In genomic region chr8:110697571-110697970, GRCm38 (mm10) we compare ENCODE assay signal across 27 mouse cellular contexts. TPM values are rescaled to one million over a fixed set of nuclear protein-coding genes. Genes with fewer than 3 reads are reported as not detected.
DNase-seq lines count a peak whose midpoint lies in the region; ATAC-seq lines count a peak whose summit lies in the region.
"Had no signal": no experiment of that assay in that cellular context is flagged by ENCODE, and none has a peak within 500 bp of the region (broad histone marks: within the 10 kb centered on the region; RNA-seq: fewer than 3 reads in every experiment).

No protein-coding gene starts in this region.

- H3K4me3 ChIP-seq in midbrain, embryonic 10.5 days: no peak overlapping the region
- H3K4me3 ChIP-seq: embryonic facial prominence, embryonic 12.5 days; embryonic facial prominence, embryonic 15.5 days; heart, embryonic 12.5 days; heart, embryonic 15.5 days; hindbrain, embryonic 10.5 days; hindbrain, embryonic 13.5 days had no signal

- no peaks in the 10 kb centered on the region for H3K9me3 ChIP-seq in midbrain, embryonic 10.5 days (replicated peaks)
- H3K9me3 ChIP-seq: embryonic facial prominence, embryonic 12.5 days; embryonic facial prominence, embryonic 15.5 days; G1E; heart, embryonic 12.5 days; heart, embryonic 15.5 days; hindbrain, embryonic 10.5 days; hindbrain, embryonic 13.5 days had no signal

- peak; percentile 91 for ATAC-seq in frontal cortex, adult (ENCODE audit: low TSS enrichment)
- ATAC-seq: forebrain, embryonic 14.5 days; hindbrain, postnatal 0 days; inflammation-experienced regulatory T-cells, adult 6 months; Patski had no signal

- H3K36me3 ChIP-seq in midbrain, embryonic 10.5 days: peaks cover 48% of the 10 kb centered on the region
- H3K36me3 ChIP-seq: embryonic facial prominence, embryonic 15.5 days; heart, embryonic 12.5 days; heart, embryonic 15.5 days had no signal

- no peak overlapping the region for H3K27ac ChIP-seq in midbrain, embryonic 10.5 days (replicated peaks)
- H3K27ac ChIP-seq: embryonic facial prominence, embryonic 12.5 days; embryonic facial prominence, embryonic 15.5 days; heart, embryonic 15.5 days; hindbrain, embryonic 10.5 days; hindbrain, embryonic 13.5 days; hindbrain, postnatal 0 days had no signal

- H3K27me3 ChIP-seq in midbrain, embryonic 10.5 days (ENCODE audit: low read depth, poor library complexity, severe bottlenecking): no peaks in the 10 kb centered on the region
- H3K27me3 ChIP-seq: CH12.LX; embryonic facial prominence, embryonic 12.5 days; embryonic facial prominence, embryonic 15.5 days; heart, embryonic 12.5 days; heart, embryonic 15.5 days; hindbrain, embryonic 13.5 days; Patski had no signal

- WGBS in midbrain, embryonic 10.5 days: 88% methylated on average over 5 of the region's 5 CpGs

- no peak for DNase-seq in frontal cortex, postnatal 14 days (ENCODE audit: low spot score in 2 of 2)
- peak; percentile 65 for DNase-seq in layer of hippocampus, adult 9-11 months
- DNase-seq in layer of hippocampus, postnatal 25 days (ENCODE audit: extremely low spot score in 1 of 2, low spot score in 1 of 2): no peak
- DNase-seq in right cerebral cortex, adult 18-20 months: peak; percentile 59
- no peak for DNase-seq in right cerebral cortex, postnatal 14 days
- no peak for DNase-seq in midbrain, embryonic 10.5 days (ENCODE audit: low spot score)
- DNase-seq: B cell, adult 2 months; cerebellum, adult 11 months; cerebellum, adult 2 months; cerebellum, postnatal 25 days; gastrocnemius, postnatal 25 days; heart, adult 18-20 months; heart, postnatal 10 days; heart, postnatal 36 days had no signal

- H3K4me1 ChIP-seq in midbrain, embryonic 10.5 days: peaks cover 15% of the 10 kb centered on the region

RNA-seq across cellular contexts. Expression of gene Mtss1l, which starts 23.7 kb away (rescaled TPM):
- total RNA-seq in layer of hippocampus, postnatal 25 days (2021): 100 to 1,000 TPM; 206 to 252 TPM
- 4.9 and 5.0 TPM in 2 replicates for polyA plus RNA-seq in midbrain, embryonic 10.5 days (2016; fragmentation: Nextera tagmentation; extraction: Ambion mirVana)

Comparison
In these comparisons a context has a peak if more than half of its experiments do, and no peak if none do; other contexts are left out.
1. DNase-seq: peak in layer of hippocampus, adult 9-11 months (single experiment) and right cerebral cortex, adult 18-20 months (single experiment); none in frontal cortex, postnatal 14 days (0 of 2), layer of hippocampus, postnatal 25 days (0 of 2), right cerebral cortex, postnatal 14 days (single experiment) and midbrain, embryonic 10.5 days (single experiment).